ENCODE assay signal across 25 mouse cellular contexts in genomic region chr8:93689832-93690471, GRCm38 (mm10).
A peak's percentile ranks its signal among the peaks of the same experiment; 100 is the strongest.
DNase-seq lines count a peak whose midpoint lies in the region; ATAC-seq and TF ChIP-seq lines count a peak whose summit lies in the region.
"Had no signal": no experiment of that assay in that cellular context is flagged by ENCODE, and none has a peak within 500 bp of the region (broad histone marks: within the 10 kb centered on the region; RNA-seq: fewer than 3 reads in every experiment).

No protein-coding gene starts in this region.

- TF ChIP-seq CTCF in layer of hippocampus, adult 2 months (conservative IDR thresholded peaks at IDR 0.05): no peak
- no peak for TF ChIP-seq CTCF in midbrain, postnatal 0 days (IDR thresholded peaks at IDR 0.05)

- no peak overlapping the region for H3K4me2 ChIP-seq in forebrain, embryonic 14.5 days (ENCODE audit: low read length)
- no peak overlapping the region for H3K4me2 ChIP-seq in forebrain, embryonic 16.5 days (ENCODE audit: low read length)
- no peak overlapping the region for H3K4me2 ChIP-seq in midbrain, postnatal 0 days (ENCODE audit: low read depth, low read length, poor library complexity, severe bottlenecking)
- H3K4me2 ChIP-seq: heart, embryonic 13.5 days; kidney, embryonic 15.5 days; limb, embryonic 13.5 days; liver, embryonic 13.5 days; lung, embryonic 14.5 days had no signal

- H3K27me3 ChIP-seq in forebrain, embryonic 14.5 days (replicated peaks; ENCODE audit: control insufficient read depth, insufficient read depth, low read length): no peaks in the 10 kb centered on the region
- no peaks in the 10 kb centered on the region for H3K27me3 ChIP-seq in forebrain, embryonic 10.5 days (ENCODE audit: poor library complexity, severe bottlenecking)
- H3K27me3 ChIP-seq in forebrain, embryonic 16.5 days (replicated peaks; ENCODE audit: control insufficient read depth, insufficient read depth, low read length): no peaks in the 10 kb centered on the region
- H3K27me3 ChIP-seq in midbrain, postnatal 0 days (ENCODE audit: insufficient read depth, low read length): no peaks in the 10 kb centered on the region
- H3K27me3 ChIP-seq: heart, embryonic 13.5 days; kidney, embryonic 15.5 days; limb, embryonic 13.5 days; liver, embryonic 13.5 days had no signal

- H3K4me3 ChIP-seq in forebrain, embryonic 14.5 days (ENCODE audit: low read depth, low read length): no peak overlapping the region
- no peak overlapping the region for H3K4me3 ChIP-seq in forebrain, embryonic 10.5 days
- no peak overlapping the region for H3K4me3 ChIP-seq in layer of hippocampus, adult 2 months
- H3K4me3 ChIP-seq in forebrain, embryonic 16.5 days (replicated peaks; ENCODE audit: low read length): no peak overlapping the region
- no peak overlapping the region for H3K4me3 ChIP-seq in midbrain, postnatal 0 days (ENCODE audit: low read depth, low read length)
- H3K4me3 ChIP-seq: embryonic facial prominence, embryonic 10.5 days; heart, embryonic 13.5 days; kidney, embryonic 15.5 days; limb, embryonic 13.5 days; liver, embryonic 13.5 days had no signal

- no peak overlapping the region for H3K27ac ChIP-seq in forebrain, embryonic 14.5 days (ENCODE audit: low read depth, low read length)
- H3K27ac ChIP-seq in forebrain, embryonic 10.5 days: no peak overlapping the region
- peak overlapping the region; percentile 67 for H3K27ac ChIP-seq in layer of hippocampus, adult 2 months
- 0 out of 2 replicates have a peak overlapping the region, but pooled peaks have one; percentile 20 for H3K27ac ChIP-seq in forebrain, embryonic 16.5 days (ENCODE audit: low read length)
- H3K27ac ChIP-seq in midbrain, postnatal 0 days (ENCODE audit: low read depth, low read length): peak overlapping the region; percentile 62
- H3K27ac ChIP-seq: embryonic facial prominence, embryonic 10.5 days; heart, embryonic 13.5 days; kidney, embryonic 15.5 days; limb, embryonic 13.5 days; liver, embryonic 13.5 days had no signal

- DNase-seq in forebrain, embryonic 14.5 days (ENCODE audit: low spot score): peak; percentile 44
- no peak for DNase-seq in forebrain, embryonic 10.5 days (ENCODE audit: extremely low spot score, low spot score)
- DNase-seq in layer of hippocampus, adult 2 months (ENCODE audit: low spot score in 2 of 2): peak in 1 of 2 experiments; percentile 30
- no peak for DNase-seq in layer of hippocampus, postnatal 36 days
- peak; percentile 48 for DNase-seq in midbrain, postnatal 0 days (ENCODE audit: low spot score)
- DNase-seq in thymus, postnatal 0 days (ENCODE audit: low spot score): no peak
- no peak for DNase-seq in cerebellum, postnatal 14 days
- DNase-seq: adrenal gland, postnatal 10 days; cerebellum, adult 18-20 months; gastrocnemius, postnatal 10 days; heart, adult 18-20 months; heart, postnatal 4 days; kidney, postnatal 4 days; liver, embryonic 13.5 days; lung, postnatal 4 days; thymus, postnatal 4 days had no signal

- H3K9me3 ChIP-seq in forebrain, embryonic 14.5 days (replicated peaks; ENCODE audit: control insufficient read depth, low read length): no peaks in the 10 kb centered on the region
- H3K9me3 ChIP-seq in forebrain, embryonic 10.5 days: no peaks in the 10 kb centered on the region
- no peaks in the 10 kb centered on the region for H3K9me3 ChIP-seq in forebrain, embryonic 16.5 days (ENCODE audit: control insufficient read depth, low read length)
- H3K9me3 ChIP-seq in midbrain, postnatal 0 days (ENCODE audit: low read length): no peaks in the 10 kb centered on the region
- H3K9me3 ChIP-seq: embryonic facial prominence, embryonic 10.5 days; heart, embryonic 13.5 days; kidney, embryonic 15.5 days; limb, embryonic 13.5 days; liver, embryonic 13.5 days had no signal

- H3K9ac ChIP-seq in forebrain, embryonic 14.5 days (ENCODE audit: low read length): no peak overlapping the region
- H3K9ac ChIP-seq in forebrain, embryonic 16.5 days (replicated peaks; ENCODE audit: low read depth, low read length): no peak overlapping the region
- no peak overlapping the region for H3K9ac ChIP-seq in midbrain, postnatal 0 days (replicated peaks; ENCODE audit: low read length, poor library complexity, severe bottlenecking)
- H3K9ac ChIP-seq: heart, embryonic 13.5 days; kidney, embryonic 15.5 days; limb, embryonic 13.5 days; liver, embryonic 13.5 days; lung, embryonic 14.5 days had no signal

- ATAC-seq in forebrain, embryonic 14.5 days: 0 out of 2 replicates have a peak, but pooled peaks have one; percentile 29
- ATAC-seq in forebrain, embryonic 16.5 days: peak; percentile 43; the same call in 1 of the 2 replicates
- no peak; the same call in 1 of the 2 replicates for ATAC-seq in midbrain, postnatal 0 days (ENCODE audit: low FRiP score)
- ATAC-seq: CD4-positive, CD25-positive, alpha-beta regulatory T cell, adult 4 months; intestine, embryonic 16.5 days; Patski had no signal

- no peaks in the 10 kb centered on the region for H3K4me1 ChIP-seq in forebrain, embryonic 14.5 days (ENCODE audit: control insufficient read depth, insufficient read depth, low read length)
- H3K4me1 ChIP-seq in forebrain, embryonic 10.5 days: peaks cover 26% of the 10 kb centered on the region
- no peaks in the 10 kb centered on the region for H3K4me1 ChIP-seq in forebrain, embryonic 16.5 days (replicated peaks; ENCODE audit: control insufficient read depth, insufficient read depth, low read length)
- peaks cover 4% of the 10 kb centered on the region; the same call in 1 of the 2 replicates for H3K4me1 ChIP-seq in midbrain, postnatal 0 days (ENCODE audit: insufficient read depth, low read length)
- H3K4me1 ChIP-seq: heart, embryonic 13.5 days; kidney, embryonic 15.5 days; limb, embryonic 13.5 days; liver, embryonic 13.5 days had no signal

- 88% methylated on average over 4 of the region's 4 CpGs for WGBS in forebrain, embryonic 14.5 days
- WGBS in forebrain, embryonic 10.5 days: 83% methylated on average over 4 of the region's 4 CpGs
- WGBS in forebrain, embryonic 16.5 days: 89% methylated on average over 4 of the region's 4 CpGs
- 57% methylated on average over 4 of the region's 4 CpGs for WGBS in midbrain, postnatal 0 days

- H3K36me3 ChIP-seq in forebrain, embryonic 14.5 days (ENCODE audit: control insufficient read depth, insufficient read depth, low read length): no peaks in the 10 kb centered on the region
- no peaks in the 10 kb centered on the region for H3K36me3 ChIP-seq in forebrain, embryonic 10.5 days (replicated peaks)
- no peaks in the 10 kb centered on the region for H3K36me3 ChIP-seq in forebrain, embryonic 16.5 days (ENCODE audit: control insufficient read depth, insufficient read depth)
- no peaks in the 10 kb centered on the region for H3K36me3 ChIP-seq in midbrain, postnatal 0 days (ENCODE audit: insufficient read depth, low read length)
- H3K36me3 ChIP-seq: embryonic facial prominence, embryonic 10.5 days; heart, embryonic 13.5 days; kidney, embryonic 15.5 days; limb, embryonic 13.5 days; liver, embryonic 13.5 days had no signal

Comparison
In these comparisons a context has a peak if more than half of its experiments do, and no peak if none do; other contexts are left out.
1. DNase-seq: peak in forebrain, embryonic 14.5 days (single experiment) and midbrain, postnatal 0 days (single experiment); none in forebrain, embryonic 10.5 days (single experiment), layer of hippocampus, postnatal 36 days (0 of 2), thymus, postnatal 0 days (single experiment) and cerebellum, postnatal 14 days (0 of 2).
2. H3K27ac ChIP-seq: peak in layer of hippocampus, adult 2 months (single experiment), forebrain, embryonic 16.5 days (single experiment) and midbrain, postnatal 0 days (single experiment); none in forebrain, embryonic 14.5 days (single experiment) and forebrain, embryonic 10.5 days (single experiment).